Mouse (Mus musculus): ENCODE measurements at regions not wholly inside any gene's neighbourhood (a gene's known extent, or its start where the extent isn't known, plus 50 kb on each side); places are given as distances from the start of the nearest gene placed in this dataset.
A peak's percentile ranks its signal among the peaks of the same experiment; 100 is the strongest.

DNA sequence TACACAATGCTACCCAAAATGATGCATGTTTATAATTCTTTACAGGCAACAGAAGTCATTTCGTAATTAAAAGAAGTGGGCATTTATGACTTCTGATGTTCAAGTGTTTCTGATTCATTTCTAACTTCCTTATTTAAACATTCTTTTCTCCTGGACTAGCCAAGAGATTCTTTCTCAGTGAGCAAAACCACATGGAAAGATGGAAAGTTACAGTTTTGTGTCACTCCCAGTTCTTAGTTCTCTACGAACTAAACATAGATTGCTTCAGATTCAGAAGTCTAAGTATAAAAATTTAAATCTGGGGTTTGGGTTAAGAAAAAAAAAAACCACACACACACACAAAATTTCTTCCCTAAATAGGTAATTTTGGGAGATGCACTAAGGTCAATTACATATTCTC lies 288.0 kb upstream of the Paip1 start:
- no peak for DNase-seq (ENCODE audit: low spot score)

DNA sequence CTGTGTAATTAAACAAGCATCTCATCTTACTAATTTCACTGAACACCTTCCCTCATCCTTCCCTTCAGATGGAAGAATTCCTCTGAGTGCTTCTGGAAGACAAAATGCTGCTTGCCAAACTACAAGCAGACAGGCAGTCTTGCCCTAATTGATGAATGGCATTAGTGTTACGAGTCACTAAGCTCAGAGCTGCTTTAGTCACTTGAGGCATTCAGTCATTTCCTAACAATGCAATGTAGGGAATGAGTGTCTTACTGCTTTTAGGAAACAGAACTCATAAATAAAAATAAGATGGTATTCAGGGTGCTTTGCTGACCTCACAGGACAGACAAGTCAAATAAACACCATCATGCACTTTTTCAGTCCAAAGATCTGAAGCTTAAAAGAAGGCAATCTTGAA lies 285.1 kb upstream of the Paip1 start:
- peak; percentile 31 for DNase-seq (ENCODE audit: low spot score)

DNA sequence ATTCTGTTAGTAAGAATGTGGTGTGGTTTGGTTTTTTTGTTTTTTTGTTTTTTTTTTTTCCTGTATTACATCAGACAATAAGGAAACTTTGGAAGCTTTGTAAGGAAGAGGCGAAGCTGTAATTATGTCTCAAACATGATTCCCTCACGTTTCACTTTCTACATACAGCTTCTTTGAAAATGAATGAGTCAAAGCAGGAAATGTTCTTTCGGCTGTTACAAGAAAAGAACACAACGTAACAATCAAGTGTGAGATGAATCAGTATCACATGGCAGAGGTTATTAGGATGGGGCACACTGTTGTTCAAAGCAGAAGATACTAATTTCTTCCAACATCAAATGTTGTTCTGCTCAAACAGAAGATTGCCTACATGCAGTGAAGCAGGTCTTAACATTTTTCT lies 282.7 kb upstream of the Paip1 start:
- no peak for DNase-seq (ENCODE audit: low spot score)

DNA sequence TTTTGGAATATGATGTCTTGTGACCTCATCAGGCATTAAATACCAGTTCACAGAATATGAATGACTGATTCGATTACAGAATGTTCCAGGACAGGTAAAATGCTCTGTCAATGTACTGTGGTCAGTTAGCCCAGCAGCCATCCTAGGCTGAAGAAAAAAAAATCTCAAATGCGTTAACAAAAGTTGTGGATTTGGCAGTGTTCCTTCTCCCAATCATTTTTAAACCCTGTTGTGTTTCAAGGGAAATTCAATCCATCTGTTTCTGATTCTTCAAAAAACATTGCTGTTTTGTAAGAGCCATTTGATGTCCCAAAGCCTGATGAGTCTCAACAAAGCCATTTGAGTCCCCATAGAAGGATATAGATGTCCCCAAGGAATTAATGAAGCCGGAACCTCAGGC lies 280.7 kb upstream of the Paip1 start:
- no peak for DNase-seq (ENCODE audit: low spot score)

DNA sequence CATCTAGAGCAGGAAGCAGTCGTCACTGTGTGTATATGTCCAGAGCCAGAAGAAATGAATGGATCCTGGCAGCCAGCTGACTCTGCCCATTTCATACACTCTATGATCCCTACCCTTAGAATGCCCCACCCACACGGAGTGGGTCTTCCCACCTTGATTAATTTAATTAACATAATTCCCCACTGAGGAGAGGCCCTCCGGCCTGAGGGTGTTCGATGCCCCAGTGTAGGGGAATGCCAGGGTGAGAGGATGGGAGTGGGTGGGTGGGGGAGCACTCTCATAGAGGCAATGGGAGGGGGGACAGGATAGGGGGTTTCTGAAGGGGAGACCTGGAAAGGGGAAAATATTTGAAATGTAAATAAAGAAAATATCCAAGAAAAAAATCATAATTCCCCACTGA lies 279.3 kb upstream of the Paip1 start:
- no peak for DNase-seq (ENCODE audit: low spot score)

DNA sequence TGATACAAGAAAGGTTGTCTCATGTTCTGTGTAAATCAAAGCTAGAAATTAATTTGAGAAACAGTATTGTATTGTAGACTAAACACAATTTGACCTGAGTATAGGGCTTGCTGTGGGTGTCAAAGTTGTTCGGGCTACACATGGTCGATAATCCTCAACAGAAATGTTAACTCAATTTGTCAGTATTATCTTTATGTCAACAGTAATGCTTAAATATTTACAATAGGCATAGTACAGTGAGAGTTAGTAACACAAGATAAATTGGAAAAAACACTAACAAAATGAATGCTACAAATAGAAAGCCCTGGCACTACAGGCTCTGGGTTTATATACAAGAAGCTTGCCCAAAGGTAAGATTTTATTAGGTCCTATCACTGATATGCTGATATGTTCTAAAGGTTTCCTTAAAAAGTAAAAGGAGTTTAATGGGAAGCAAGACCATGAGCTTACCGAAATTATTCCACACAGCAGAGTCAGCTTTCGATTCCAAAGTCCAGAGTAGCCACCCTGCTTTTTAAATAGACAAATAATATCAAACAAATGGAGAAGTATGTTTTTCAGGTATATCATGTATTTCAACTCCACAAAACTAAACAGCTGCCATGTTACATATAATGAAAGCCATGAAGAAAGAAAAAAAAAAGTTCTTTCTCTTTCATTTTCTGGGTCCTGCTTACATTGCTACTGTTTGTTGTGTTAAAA lies 277.4 kb upstream of the Paip1 start:
- DNase-seq (ENCODE audit: low spot score): no peak

DNA sequence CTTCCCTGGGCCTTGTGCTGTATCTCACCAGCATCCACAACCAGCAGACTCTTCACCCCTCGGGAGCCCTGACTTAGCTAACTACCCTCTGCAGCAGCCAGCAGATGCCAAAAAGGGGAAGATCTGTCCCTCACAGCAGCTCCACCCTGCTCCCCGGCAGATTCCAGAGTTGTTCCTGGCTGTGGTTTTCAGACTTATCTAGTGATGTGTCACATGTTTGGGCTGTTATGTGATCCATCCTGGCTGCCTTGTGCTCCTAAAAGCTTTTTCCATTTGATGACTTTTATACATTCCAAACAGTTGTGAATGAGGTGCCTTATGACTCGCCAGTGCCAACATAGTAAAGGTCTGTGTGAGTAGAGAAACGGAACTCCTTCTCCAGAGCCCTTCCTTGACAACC lies 250.6 kb upstream of the Paip1 start:
- DNase-seq (ENCODE audit: low spot score): no peak

DNA sequence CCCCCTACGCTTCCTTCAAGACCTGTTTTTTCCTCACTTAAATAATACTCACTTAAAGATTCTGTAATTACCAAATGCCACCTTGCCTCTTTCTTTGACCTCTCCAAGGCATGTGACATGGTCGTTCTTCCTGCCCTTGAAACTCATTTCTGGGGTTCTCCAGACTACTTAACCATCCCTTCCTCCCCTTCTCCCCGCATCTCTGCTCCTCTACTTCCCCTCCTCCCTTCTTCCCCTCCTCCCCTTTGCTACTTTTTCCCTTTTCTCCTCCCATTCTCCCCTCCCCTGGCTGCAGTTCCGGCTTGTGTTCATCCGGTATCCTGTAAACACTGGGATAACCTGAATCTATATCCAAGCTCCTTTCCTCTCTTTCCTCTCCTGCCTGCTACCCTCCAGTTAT lies 250.2 kb upstream of the Paip1 start:
- DNase-seq (ENCODE audit: low spot score): no peak

DNA sequence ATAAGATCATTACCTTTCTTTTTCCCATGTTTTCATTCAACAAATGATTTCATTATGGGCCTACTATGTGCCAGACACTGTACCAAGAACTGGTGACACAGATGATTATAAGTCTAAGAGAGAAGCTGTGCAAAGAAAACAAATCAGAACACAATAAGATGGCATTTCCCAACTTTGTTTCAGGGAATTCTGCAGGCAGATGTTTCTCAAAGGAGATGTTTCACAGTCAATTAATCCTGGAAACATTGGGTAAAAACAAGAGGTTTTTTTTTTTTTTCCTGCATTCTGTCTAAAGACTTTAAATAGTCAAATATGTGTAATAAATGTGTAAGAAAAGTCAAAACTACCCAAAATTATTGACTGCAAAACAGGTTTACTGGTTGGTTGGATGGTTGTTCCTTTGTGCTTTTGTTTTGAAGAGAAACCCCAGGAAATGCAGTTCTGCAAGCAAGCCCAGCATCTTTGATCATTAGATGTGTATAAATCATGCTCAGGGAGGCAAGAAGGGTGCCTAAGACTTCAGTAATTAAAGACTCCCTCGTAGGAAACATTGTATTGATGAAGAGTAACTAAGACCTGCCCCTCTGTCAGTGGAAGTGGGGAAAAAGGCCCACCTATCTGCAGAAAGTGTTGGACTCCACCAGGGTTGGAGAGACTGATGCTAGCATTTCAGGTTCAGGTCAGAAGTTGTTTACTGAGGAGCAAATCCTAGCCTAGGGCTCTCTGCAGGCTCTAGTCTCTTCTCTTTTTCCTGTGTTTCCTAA lies 249.1 kb upstream of the Paip1 start:
- no peak for DNase-seq (ENCODE audit: low spot score)

DNA sequence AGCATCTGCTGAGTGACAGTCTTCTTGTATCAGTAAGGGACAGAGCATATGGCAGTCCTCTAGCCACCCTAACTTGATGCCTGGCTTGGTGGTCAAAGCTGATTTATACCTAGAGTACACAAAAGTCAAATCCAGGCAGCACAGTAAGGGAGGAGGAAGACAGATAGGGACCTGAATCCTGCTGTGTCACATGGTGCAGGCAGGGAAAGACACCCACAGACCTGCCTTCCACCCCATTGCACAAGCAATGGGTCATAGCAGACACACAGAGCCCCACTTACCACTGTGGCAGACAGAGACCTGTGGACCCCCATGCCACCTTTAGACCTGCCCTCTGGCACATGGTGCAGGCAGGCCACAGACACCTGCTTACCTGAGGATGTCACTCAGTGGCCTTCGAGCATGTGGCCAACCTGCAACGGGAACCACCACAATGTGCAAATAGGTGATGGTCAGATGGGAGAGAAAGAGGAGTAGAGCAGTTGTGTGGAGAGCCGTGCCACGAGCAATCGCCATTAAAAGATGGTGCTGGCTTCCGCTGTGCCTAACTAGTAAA lies 244.0 kb upstream of the Paip1 start:
- DNase-seq (ENCODE audit: low spot score): no peak

DNA sequence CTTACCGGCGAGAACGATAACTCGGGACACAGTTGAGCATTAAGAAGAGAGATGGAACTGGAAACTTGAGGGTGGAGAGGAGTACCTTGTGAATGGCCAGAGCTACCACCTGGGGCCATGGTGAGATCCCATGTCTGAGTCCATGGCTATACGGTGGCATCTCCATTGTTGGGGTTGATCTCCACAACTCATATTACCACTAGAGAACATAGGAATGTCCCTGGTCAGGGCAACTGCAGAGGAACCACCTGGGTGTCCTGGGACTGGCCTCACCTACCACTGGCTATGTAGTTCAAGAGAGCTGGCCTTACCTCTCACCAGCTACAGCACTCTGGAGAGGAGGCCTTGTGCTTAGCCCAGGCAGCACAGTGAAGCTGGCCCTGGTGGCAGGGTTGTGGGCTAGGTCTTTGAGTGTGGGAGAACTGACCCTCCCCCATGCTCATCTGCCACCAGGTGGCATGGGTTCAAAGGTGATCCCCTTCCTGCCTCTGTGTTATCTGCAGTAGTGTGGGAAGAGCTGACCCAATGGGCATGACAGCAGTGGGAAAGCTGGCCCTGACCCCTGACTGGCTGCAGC lies 242.7 kb upstream of the Paip1 start:
- no peak for DNase-seq (ENCODE audit: low spot score)

DNA sequence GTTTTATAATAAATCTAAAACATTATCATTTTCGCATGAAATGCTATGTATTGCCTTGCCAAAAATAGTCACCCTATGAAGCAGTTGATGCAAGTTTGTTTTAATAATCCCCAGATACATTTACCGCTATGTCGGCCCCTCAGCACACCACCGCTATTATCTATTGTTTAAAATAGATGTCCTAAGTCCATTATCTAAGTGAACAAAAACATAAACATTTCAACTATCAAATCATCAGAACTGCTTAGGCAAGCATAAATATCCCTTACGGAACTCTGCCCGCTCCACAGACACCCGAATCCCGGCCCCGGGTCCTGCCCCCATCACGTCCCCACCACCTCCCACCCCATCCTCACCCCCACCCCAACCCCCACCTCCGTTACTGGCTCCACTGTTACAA lies 196.8 kb upstream of the Paip1 start:
- DNase-seq (ENCODE audit: low spot score): no peak

DNA sequence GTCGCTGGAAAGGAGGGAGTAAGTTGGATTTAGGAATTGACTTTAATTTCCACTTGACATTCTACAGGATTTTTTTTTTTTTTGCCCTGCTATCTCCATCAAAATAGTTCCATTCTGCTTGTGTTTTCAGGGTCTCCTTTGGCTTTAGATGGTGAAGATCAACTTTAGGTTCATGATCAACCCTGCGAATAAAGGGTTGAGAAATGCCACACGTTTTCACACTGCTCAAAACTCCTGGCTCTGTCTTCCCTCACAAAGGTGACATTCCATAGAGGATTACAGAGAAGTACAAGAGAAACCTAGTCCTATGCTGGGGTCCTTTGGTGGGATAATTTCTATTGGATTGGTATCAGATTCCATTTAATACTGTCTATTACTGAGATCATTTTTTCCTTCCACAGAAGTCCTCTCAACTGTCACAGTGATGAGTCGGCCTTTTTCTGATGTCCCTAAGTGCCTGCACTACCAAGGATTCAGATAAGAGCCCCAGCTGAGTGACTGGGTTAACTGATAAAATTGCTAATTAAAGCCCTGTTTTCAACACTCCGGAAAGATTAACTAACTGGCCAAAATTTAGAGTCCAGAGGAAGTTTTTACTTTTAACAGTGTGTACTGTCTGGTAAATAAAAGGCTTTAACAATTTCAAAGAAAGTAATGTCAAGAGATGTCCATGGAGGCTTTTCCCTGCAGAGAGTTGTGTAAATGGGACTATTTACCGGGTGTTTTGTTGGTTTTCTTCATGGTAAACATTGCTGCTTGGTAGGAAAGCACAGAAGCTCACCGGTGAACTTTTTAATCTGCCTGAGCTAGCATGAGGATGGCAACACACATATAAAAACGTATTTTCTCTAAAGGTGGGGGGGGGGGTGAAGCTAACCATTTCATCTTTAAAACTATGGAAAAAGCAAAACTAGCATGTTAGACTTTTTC lies 196.0 kb upstream of the Paip1 start:
- DNase-seq (ENCODE audit: low spot score): no peak

DNA sequence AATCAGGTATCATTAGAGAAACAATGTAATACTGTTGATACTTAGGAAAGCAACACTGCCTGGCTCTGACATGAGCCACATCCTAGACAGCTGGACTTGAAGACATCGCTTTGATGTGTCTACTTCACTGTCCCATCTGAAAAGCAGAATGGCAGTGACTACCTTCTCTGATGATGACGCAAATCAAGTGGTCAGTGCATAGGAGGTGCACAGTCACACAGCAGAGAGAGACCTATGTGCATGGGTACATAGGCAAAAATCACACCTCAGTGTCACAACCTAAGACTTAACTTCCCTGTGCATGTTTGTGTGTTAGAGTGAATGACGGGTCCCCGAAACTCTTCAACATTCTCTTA lies 195.4 kb upstream of the Paip1 start:
- no peak for DNase-seq (ENCODE audit: low spot score)

DNA sequence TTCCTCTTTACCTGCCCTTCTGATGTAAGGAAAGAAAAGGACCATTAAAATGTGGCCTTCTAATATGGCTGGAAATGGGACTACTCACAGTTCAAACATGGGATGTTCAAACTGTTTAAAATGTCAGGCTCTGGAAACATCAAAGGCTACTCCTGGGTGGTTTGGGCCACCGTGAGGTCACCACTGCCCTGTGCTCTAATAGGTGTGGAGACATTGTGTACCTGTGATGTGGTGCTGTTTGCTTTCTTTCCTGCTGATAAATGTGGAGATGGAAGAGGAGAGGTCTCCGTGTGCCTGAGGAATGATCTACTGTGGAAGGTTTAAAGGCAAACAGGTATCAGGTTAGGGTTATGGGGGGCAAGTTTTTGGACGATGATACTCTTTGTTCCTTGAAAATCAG lies 194.5 kb upstream of the Paip1 start:
- no peak for DNase-seq (ENCODE audit: low spot score)

DNA sequence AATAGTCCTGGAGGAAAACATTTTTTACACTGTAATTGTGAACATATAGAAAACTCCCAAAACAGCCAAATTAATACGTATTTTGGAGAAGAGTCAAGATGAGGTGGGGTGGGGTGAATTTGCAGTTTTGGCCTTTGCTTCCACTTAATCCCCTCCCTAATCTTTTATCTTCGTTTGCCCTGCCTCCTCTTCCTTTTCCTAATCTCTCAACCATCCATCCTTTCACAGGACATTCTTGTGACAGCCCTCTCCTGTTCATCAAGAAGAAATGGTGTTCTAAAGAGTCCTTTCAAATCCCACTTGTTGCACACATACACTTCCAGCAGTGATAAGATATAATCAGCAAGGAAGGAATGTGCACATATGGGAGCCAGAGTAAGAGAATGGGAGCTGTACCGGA lies 186.0 kb upstream of the Paip1 start:
- no peak for DNase-seq (ENCODE audit: low spot score)

DNA sequence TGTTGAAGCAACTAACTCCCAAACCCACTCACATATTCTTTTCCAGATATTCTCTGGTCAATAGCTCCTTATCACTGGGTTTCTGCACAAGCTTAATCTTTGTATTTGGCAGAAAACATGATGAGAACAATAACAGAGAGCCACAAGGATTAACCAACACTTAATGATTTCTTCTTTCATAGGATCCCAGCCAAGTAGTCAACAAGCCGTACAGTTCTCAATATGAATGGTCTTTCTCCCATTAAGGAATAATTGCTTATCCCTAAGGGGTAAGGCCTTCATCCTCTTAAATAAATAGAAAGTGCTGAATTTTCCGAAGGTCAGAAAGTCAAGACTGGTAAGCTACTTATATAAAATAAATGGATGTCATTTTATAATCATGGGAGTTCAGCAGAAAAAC lies 181.3 kb upstream of the Paip1 start:
- no peak for DNase-seq (ENCODE audit: low spot score)

DNA sequence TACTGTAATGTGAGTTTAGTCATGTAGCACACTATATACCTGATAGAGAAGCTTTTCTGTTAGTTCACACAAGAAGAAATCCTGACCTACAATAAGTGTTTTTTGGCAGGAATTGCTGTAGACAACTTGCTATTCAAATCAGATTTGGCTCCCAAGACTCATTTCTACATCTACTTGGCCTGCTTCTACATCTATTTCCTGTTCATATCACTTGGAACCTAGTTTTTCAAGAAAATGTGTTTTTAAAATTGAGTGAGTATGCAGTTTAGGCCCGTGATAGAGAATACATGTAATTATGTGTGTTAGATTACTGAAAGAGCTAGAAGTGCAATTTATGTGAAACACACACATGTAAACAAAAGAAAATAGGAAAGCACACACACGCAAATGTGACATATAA lies 176.4 kb upstream of the Paip1 start:
- DNase-seq (ENCODE audit: low spot score): no peak

DNA sequence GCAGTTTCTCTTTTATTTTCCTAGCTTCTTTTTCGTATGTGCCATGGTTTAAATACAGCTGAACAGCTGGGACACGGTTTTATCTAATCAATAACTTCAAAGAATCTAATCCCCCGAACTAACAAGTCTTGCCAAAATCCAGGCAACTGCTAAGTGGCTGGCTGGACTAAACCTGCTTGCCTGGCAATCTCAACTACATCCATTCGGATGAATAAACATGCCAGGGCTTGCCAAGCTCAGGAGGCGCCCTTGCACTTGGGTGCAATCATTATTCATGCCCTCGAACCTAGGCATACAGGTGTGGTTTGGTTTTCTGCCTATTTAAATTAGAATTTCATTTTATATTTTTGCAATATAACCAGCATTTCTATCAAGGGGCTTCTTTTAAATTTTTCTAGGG lies 172.1 kb upstream of the Paip1 start:
- no peak for DNase-seq (ENCODE audit: low spot score)

DNA sequence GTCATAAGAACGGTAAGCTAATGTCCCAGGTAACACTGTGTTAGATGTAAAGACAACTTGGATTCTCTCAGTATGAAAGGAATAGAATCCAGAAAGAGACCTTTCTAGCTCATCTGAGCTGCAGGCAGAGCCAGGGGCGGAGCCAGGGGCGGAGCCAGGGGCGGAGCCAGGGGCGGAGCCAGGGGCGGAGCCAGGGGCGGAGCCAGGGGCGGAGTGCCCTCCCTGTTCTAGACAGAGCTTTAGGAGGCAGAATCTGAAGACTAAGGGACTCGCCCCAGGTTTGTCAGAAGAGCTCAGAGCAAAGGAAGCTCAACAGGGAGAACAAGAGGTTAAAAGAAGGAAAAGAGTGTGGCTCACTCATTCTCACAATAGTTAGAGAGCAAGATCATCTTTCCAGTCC lies 169.9 kb upstream of the Paip1 start:
- DNase-seq (ENCODE audit: low spot score): no peak

DNA sequence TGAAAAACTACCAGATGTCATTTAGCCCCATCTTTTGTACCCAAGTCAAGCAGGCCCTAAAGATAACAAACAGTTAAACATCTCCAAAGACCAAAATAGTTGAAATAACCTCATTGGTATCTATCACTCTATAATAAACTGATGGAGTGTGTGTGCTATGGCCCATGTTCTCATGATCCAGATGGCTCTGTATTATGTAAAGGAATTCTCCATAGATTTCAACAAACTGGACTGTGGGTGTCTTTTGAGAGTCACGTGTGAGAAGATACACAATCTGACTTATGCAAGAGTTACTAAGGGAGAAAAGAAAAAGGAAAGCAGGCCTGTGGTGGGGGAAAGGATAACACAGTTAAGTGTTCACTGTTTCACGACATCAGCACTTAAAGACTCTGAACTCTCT lies 164.8 kb upstream of the Paip1 start:
- DNase-seq (ENCODE audit: low spot score): no peak

DNA sequence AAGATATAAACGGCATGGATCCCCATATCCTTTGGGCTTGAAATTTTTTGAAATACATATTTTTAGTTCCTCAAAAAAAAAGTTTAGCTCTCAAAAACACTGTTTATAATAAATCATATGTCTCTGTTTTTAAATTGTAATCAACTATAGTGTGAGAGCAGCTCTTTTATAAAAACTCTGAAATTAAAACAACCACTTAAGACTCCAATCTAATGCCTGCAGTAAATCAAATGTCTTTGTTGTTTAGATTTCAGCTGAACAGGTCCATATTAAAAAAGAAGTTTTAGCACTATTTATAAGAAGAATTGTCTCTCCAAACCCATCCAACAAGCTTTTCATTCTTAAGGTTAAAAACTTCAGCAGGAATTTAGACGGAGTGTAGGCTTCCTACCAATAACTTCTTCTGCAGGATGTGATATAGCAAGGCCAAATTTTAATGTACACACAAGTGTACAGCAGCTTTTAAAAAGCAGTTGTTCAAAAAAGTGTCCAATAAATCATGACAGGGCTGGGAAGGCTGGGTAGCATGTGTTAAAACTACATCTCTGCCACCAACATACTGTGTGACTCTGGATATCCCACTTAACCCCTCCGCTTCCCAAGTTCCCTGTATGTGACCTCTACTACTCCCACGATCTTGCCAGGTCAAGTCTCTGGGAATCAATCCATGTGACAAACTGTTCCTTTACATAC lies 160.6 kb upstream of the Paip1 start:
- DNase-seq (ENCODE audit: low spot score): no peak
